Mouse (Mus musculus): Measurements from ENCODE around the gene Chac2.

GRCm38 (mm10) chr11:30996670-30997069 is 10.5 kb upstream of the Chac2 start:
- no peak for TF ChIP-seq CTCF (IDR thresholded peaks at IDR 0.05; ENCODE audit: low read depth)
- TF ChIP-seq EP300 (optimal IDR thresholded peaks at IDR 0.05): no peak
